Mouse (Mus musculus): ENCODE measurements around the gene Upp1.

Gene Upp1
- long read RNA-seq, experiment 1, partial matches to known transcripts, result 0 of 7 reads
- long read RNA-seq, experiment 1, other reads (novel, unspliced or antisense), result 1 of 7 reads
- long read RNA-seq, experiment 2, partial matches to known transcripts, result 1 of 3 reads
- long read RNA-seq, experiment 2, other reads (novel, unspliced or antisense), result 1 of 3 reads

- intact Hi-C loops (cut with DNase I), result no loop called here
Observed at GRCm38 (mm10) chr11:9118050-9118420, at the start of gene Upp1. Upp1 (plus strand) TSS chr11:9118103.

DNA sequence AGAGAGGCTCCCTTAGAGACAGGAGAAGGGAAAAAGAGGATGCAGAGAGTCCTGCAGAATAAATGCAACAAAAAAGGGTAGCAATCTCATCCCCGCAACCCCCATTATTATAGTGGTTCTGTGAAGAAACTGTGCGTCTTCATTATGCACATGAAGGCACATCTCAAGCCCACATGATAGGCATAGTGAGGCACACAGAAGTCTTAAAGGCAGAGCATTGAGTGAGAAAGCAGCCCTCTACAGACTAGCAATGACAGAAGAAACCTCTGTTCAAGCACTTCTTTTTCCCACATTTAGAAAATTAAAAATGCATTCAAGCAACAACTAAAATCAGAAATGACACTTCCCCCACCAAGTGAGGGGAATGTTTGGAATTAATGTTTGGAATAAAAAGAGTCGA, 41.5 kb upstream of the Upp1 start:
- intact Hi-C loops (cut with DNase I), result no loop called here

DNA sequence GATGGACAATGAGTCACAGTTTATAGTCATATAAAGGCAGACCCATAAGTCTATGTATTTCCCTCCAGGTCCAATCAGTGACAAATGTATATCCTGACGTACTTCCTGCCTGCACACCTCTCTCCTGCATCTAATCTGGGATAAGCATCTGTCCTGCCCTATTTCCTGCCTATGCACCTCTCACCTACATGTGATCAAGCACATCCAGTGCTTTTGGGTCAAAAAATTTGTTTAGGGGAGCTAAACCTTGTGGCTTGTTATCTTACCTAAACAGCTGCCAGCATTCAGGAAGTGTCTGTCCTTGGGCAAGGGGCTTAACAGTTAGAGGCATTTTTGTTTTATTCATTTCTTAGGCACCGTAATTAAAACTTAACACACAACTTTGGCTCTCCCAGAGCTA, 4.7 kb upstream of the Upp1 start:
- intact Hi-C loops (cut with DNase I), result no loop called here

GRCm38 (mm10) chr11:9115367-9116120, 2.4 kb upstream of the Upp1 start:
- intact Hi-C loops (cut with DNase I), result no loop called here

GRCm38 (mm10) chr11:9116121-9116520, 1.8 kb upstream of the Upp1 start:
- intact Hi-C loops (cut with DNase I), result no loop called here

DNA sequence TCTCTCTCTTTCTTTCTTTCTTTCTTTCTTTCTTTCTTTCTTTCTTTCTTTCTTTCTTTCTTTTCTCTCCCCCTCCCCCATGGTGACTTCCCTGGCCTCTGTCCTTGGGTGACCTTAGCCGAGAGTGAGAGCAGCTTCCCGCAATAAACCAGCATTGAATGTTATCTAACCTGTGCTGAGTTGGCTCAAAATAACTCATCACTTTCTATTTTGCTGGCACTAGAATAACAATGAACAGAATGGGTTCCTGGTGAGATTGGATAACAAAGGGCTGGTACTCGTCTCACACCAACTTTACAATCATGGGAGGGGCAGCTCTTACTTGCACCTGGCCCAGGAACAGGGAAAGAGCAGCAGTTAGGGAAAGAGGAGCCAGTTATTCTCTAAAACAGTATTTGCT, 987 bp upstream of the Upp1 start:
- intact Hi-C loops (cut with DNase I), result no loop called here

DNA sequence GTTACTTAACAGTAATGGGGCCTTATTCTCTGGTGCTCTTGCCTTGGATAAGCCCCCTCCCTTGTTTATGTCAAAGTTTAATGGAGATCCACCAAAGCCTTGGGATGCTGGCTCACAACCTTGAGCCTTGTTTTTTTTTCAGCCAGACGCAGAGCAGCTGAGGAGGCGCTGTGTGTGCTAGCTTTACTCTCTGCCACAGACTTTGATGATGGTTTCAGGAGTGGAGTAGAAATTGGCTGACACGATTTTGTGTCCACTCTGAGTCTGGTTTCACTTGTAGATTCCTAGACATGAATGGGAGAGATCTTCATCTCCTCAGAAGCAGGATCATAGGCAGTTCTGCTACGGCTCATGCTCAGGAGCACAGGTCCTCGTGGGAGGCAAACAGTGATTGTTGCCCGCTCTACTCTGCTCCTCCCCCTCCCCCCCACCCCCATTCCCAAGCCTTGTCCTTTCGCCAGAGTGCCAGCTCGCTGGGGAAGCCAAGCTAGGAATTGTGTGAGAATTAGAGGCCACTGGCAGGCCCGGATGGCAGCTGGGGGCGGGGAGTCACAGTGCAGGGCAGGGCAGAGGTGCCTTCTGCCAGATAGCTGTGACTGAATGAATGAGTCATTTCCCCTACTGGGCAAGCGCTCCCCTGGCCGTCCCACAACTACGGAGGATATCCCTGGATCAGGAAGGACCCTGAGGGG, 399 bp upstream of the Upp1 start:
- intact Hi-C loops (cut with DNase I), result no loop called here

- intact Hi-C loops (cut with DNase I), result no loop called here
Observed at GRCm38 (mm10) chr11:9118421-9119121, 668 bp downstream of the Upp1 start.

DNA sequence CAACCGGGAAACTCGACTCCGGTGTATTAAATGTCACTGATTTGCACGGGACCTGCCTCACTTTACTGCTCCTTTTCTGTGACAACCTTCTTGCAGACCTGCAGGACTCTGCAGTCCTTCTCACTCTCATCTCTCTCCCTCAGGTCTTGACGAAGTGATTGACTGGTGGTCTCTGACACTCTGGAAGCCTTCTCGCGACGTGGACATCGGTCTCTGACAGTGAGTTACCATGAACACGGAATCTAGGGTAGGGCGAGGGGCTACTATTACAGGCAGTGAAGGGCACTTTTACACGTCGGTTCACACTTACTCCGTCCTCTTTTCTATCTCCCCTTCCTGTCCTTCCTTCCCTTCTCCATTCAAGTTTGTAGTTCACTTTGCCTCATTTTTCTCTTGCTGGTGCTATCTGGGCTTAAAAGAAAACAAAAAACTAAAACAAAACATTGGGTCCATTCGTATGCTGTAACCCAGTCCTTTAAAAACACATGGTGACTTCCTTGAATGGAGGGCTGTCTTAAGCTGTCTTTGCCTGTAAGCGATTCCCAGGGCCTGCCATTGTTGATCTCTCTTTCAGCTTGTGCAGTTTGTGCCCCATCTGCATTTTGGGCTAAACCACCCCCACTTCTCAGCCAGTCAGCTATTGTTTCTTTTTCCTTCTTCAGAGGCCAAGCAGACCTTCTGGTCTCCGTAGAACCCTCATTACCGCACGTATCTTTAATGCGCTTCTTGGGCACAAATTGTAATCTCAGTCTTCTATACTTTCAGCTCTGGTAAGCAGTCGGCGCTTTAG, 1.5 kb downstream of the Upp1 start:
- intact Hi-C loops (cut with DNase I), result no loop called here

DNA sequence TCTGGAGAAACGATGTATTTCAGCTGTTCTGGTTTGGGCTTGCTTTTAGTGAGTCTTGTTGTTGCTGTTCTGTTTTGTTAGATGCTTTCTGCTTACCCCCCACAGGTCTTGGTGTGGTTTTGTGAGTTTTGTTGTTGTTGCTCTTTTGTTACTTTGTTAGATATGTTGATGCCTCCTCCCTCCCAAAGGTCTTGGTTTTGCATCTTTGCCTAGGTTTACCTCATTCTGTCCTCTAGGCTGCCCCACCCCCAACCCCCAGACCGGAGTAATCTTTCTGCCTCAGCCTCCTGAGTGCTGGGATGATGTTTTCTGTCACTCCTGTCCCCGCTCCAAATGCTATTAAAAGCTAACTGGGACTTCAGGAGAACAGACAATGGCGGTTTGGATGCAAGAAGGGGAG, 4.4 kb downstream of the Upp1 start:
- intact Hi-C loops (cut with DNase I), result no loop called here

DNA sequence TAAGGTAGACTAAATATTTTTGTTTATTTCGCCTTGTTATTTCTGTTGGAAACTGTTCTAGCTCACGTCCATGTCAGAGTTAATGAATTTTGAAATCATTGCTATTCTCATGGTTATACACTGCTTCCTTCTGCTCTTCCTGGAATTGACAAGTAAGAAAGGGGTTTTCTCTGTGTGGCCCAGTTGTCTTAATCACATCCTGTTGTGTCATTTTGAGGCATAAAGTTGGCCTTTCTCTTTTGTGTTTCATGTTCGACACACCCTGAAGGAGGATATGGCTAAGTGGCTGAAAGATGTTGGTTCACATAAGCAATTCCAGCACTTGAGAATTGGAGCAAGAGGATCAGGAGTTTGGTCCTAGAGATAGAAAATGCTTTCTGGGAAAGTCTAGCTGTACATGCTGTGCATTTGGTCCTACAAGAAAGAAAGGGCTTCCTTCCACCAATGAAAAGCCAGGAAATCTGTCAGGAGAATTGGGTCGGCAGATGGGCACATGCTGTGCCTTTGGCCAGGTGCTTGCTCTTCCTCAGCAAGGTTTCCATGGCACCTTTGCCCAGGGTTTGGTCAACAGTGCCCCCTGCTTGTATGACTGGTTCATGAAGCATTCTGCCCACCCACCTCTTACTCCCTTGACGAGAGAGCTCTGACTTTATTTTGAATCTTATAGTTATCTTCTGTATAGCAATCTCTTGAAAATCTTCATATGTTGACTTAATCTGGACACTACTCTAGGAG, 8.6 kb downstream of the Upp1 start:
- intact Hi-C loops (cut with DNase I), result no loop called here

DNA sequence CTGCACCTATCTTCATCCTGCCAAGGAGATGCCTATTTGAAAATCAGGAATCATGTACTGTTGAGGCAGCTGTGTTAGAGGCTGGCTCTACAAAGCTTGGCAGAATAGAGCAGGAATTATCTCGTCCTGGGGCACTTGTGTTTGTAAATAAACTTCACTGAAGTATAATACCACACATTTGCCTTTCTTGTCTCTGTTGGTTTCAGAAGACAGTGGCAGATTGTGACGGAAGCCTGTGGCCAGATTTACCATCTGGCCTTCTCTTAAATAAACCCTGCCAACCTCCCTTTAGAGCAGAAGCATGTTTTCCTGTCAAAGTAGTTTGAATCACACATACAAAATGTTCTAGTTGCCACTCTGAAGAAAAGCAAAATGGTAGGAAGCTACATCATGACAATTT, 10.2 kb downstream of the Upp1 start:
- intact Hi-C loops (cut with DNase I), result no loop called here

DNA sequence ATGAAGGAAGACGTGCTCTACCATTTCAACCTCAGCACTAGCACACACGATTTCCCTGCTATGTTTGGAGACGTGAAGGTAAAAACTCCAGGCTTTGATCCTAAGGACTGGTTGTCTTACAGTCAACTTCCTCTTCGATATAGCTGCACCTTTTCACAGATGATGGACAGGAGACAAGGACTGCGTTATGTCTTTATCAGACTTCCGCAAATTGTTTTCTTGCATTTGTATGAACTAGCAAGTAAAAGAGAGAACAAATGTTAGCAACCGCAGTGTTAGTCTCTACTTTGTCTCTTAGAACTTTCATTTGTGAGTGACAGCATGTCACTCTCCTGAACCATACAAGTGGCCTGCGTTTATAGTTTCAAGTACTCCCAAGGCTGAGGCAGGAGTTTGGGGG, 11.6 kb downstream of the Upp1 start:
- intact Hi-C loops (cut with DNase I), result no loop called here

DNA sequence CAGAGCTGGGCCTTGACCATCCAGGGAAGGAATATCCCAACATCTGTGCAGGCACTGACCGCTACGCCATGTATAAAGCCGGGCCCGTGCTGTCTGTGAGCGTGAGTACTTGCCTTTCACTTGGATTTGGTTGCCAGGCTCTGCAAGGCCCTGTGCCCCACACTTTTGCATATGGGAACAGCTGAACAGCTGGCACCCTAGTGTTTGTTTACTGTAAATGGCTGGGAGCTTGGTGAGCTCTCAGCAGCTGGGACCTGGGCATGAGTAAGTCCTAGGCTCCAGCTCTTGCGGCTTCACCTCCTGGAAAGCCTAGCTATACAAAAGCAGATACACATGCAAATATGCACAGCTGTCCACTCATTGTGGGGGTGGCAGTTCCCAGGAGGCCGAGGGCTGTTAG, 13.8 kb downstream of the Upp1 start:
- intact Hi-C loops (cut with DNase I), result loop anchor here (10.0 kb wide), 1 partner anchor 707 kb away; no protein-coding TSS in a partner anchor

DNA sequence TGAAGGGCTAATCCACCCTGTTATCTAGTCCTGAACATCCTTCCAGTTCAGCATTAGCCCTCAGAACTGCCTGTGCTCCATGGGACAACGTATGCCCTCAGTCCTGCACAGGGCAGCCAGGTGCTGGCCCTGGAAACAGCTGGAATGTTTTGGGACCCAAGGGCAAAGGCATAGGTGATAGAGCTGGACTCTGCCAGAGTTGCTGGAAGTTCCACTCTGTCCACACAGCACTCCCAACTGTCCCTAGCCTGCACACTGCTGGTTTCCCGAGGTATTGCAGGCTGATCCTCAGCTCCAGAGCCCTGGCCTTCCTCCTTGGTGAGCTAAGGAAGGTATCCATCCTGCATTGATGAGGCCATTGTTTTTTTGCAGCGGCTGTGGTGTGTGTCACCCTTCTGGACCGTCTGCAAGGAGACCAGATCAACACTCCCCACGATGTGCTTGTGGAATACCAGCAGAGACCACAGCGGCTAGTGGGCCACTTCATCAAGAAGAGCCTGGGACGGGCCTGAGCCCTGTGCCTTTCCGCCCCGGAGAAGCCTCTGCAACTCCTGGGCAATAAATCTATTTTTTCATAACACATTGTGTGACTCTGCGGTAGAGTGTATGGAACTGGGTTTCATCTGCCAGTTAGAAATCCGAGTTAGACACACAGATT, 17.8 kb downstream of the Upp1 start:
- intact Hi-C loops (cut with DNase I), result loop anchor here (1.0 to 10.0 kb wide), 2 partner anchors 152 to 711 kb away; no protein-coding TSS in a partner anchor

DNA sequence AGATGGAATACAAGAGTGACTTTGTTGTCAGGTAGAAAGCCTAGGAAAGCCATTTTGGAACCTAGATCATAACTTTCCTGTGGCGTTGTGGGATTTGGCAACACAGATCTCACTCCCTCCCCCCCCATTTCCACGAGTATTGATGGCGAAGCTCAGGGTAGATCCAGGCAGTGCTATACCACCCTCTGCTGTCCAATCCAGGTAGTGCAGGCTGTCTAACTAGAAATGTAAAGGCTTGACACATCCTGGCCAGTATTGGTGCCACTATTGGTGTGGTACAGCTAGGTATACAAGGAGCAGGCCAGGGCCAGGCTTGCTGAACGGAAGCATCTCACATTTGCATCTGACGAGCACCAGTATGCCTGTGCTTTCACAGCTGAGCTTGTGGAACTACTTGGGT, 18.6 kb downstream of the Upp1 start:
- intact Hi-C loops (cut with DNase I), result loop anchor here (1.0 to 10.0 kb wide), 2 partner anchors 153 to 712 kb away; no protein-coding TSS in a partner anchor

DNA sequence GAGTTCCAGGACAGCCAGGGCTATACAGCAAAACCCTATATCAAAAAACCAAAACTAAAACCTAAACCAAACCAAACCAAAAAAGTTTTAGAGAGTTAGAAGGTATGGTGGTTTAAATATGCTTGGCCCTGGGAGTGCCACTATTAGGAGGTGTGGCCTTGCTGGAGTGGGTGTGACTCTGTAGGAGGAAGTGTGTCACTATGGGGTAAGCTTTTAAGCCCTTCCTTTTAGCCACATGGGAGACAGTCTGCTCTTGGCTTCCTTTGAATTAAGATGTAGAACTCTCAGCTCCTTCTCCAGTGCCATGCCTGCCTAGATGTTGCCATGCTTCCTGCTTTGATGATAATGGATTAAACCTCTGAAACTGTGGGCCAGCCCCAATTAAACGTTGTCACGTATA, 27.2 kb downstream of the Upp1 start:
- intact Hi-C loops (cut with DNase I), result no loop called here

- intact Hi-C loops (cut with DNase I), result no loop called here
Observed at GRCm38 (mm10) chr11:9146115-9146514, 28.2 kb downstream of the Upp1 start.

GRCm38 (mm10) chr11:9146683-9147082, 28.8 kb downstream of the Upp1 start:
- intact Hi-C loops (cut with DNase I), result no loop called here

GRCm38 (mm10) chr11:9148206-9148605, 30.3 kb downstream of the Upp1 start:
- intact Hi-C loops (cut with DNase I), result no loop called here

Measured in adrenal gland (tissue).